Mouse (Mus musculus) yolk sac, embryonic 10.5 days (tissue): ENCODE data around the gene Tectb.

Experiments
- DNase-seq: peaks from one replicate; pipeline ENCODE4 v3.0.0-alpha.2; 2017; ENCODE audit warnings: low spot score

The Tectb gene

GRCm38 (mm10) chr19:55209084-55209483 is 28.6 kb downstream of the Tectb start:
- DNase-seq: no peak

GRCm38 (mm10) chr19:55211698-55212097 is 31.2 kb downstream of the Tectb start:
- no peak for DNase-seq

GRCm38 (mm10) chr19:55213617-55214340 is 33.2 kb downstream of the Tectb start:
- DNase-seq: no peak

- DNase-seq: no peak
Observed at GRCm38 (mm10) chr19:55216876-55217275, 36.3 kb downstream of the Tectb start.

GRCm38 (mm10) chr19:55217365-55217764 is 36.8 kb downstream of the Tectb start:
- no peak for DNase-seq

GRCm38 (mm10) chr19:55218192-55218739 is 37.7 kb downstream of the Tectb start:
- DNase-seq: peak; percentile 71

GRCm38 (mm10) chr19:55218741-55219221 is 38.2 kb downstream of the Tectb start:
- no peak for DNase-seq

- DNase-seq: no peak
Observed at GRCm38 (mm10) chr19:55219359-55219758, 38.8 kb downstream of the Tectb start.

- DNase-seq: no peak
Observed at GRCm38 (mm10) chr19:55221208-55221607, 40.7 kb downstream of the Tectb start.

GRCm38 (mm10) chr19:55222268-55222667 is 41.7 kb downstream of the Tectb start:
- no peak for DNase-seq

- no peak for DNase-seq
Observed at GRCm38 (mm10) chr19:55226621-55227020, 46.1 kb downstream of the Tectb start.

- no peak for DNase-seq
Observed at GRCm38 (mm10) chr19:55227135-55227534, 46.6 kb downstream of the Tectb start.

- no peak for DNase-seq
Observed at GRCm38 (mm10) chr19:55231081-55231480, 50.5 kb downstream of the Tectb start.

- DNase-seq: peak; percentile 18
Observed at GRCm38 (mm10) chr19:55232136-55232535, 51.6 kb downstream of the Tectb start.

GRCm38 (mm10) chr19:55236026-55236425 is 55.5 kb downstream of the Tectb start:
- no peak for DNase-seq

- DNase-seq: no peak
Observed at GRCm38 (mm10) chr19:55236564-55236963, 56.0 kb downstream of the Tectb start.

GRCm38 (mm10) chr19:55239766-55240426 is 59.4 kb downstream of the Tectb start:
- DNase-seq: no peak

GRCm38 (mm10) chr19:55241186-55241645 is 60.7 kb downstream of the Tectb start, which contains the start of gene Gucy2g:
Gucy2g (minus strand) TSS chr19:55241236.
- DNase-seq: no peak

GRCm38 (mm10) chr19:55244791-55245231 is 64.3 kb downstream of the Tectb start:
- peak; percentile 32 for DNase-seq
